Mouse (Mus musculus) left cerebral cortex, adult 18-20 months (tissue): ENCODE measurements around the gene Grcc10. TPM values are rescaled to one million over a fixed set of nuclear protein-coding genes. Genes with fewer than 3 reads are reported as not detected.
A peak's percentile ranks its signal among the peaks of the same experiment; 100 is the strongest.

ENCODE experiments used
- DNase-seq, 2 experiments: peaks; one replicate each; pipeline ENCODE4 v3.0.0; 2021 to 2022; ENCODE audit warnings: low spot score in 2 of 2, mixed read lengths in 1 of 2
- total RNA-seq, 2 experiments: library from RNA; stranded (reverse); gene quantifications; 2 replicates each; pipeline ENCODE4 v1.2.3; 2021

The Grcc10 gene
- total RNA-seq, 2 experiments from 2014 or later: 321 to 335 TPM

DNA sequence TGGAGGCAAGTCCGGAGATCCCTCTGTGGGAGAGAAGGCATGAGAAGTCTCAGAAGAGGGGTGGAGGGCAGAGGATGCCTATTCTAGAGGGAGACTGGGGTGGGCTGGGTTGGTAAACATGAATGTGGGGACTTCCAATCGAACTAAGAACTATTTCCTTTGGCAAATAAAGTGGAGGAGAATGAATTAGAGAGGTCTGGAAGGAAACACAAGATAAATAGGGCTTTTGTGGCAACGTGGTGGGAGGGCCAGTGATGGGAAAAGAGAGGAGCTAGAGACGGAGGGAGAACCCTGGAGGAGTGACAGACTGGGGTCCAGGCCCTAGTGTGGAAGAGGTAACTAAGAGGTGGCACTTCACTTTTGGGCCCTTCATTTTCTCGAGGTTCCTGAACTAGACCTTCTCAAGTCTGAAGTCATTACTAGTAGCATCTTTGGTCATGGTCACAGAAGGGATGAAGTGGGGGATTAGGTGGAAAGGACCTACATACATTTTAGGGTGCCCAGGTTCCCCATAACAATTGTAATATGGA, 16.2 kb upstream of the Grcc10 start:
- DNase-seq: no peak

DNA sequence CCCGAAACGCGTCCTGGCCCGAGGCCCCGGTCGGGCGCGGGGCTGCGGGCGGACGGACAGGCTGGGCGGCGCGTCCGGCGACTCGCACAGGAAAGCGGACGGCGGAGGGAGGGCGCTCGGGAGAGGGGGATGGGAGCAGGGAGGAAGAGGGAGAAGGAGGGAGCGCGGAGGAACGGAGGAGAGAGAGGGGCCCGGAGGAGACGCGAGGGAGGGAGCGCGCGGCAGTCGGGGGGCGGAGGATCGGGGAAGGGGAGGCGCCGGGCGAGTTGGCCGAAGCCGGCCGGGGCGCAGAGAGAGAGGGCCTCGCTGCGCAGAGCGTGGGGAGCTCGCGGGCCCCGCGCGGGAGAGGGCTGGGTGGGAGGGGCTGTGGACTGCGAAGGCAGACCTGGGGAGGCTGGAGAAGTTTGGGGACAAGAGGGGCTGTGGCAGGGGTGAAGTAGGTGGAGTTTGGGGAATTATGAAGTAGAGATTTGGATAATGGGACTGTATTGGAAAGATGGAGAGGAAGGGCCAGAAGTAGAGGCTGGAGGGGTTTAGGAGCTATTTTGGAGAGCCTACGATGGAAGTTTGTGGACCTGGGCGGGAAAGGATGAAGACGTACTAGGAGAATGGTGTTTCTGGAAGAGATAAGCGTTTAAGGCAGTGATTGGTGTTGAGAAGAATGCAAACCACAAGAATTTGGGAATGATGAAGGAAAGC, 15.6 kb upstream of the Grcc10 start:
- DNase-seq: peak; percentile 78 to 81

DNA sequence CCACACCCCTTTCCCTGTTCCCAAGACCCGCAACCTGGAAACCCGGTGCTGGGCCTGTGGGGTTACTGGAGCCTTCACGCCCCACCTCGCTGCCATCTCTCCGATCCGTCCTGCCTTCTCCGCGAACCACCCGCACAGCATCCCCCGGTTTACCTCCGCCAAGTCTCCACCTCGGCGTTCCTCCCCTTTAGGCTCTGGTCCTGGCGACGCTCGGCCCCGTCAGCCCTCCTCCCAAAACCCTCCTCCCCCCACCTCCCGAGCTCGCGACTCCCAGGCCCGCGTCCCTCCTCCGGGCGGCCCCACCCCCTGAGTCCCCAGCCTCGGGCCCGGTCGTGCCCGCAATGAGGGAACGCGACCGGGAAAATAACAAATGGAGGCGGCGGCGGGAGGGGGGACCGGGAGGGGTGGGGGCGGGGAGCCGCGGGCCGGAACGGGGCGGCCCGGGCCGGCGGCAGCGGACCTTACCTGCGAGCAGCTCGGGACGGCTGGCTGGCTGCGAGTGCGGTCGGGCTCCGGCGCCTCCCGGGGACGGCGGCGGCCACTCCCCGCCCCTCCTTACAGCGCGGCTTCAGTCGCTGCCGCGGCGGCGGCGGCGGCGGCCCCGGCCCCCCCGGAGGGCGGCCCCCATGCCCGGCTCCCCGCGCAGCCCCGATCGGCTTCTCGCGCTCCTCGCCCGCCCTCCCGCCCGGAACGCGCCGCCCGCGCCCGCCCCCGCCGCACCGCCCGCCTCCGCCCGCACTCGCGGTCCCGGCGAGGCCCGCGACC, 14.8 kb upstream of the Grcc10 start, which contains the start of the genes Gm45234 and Atn1:
Gene Gm45234, minus strand, starts transcription at position 191 of the 765 bp plus-strand sequence.
Gene Atn1, minus strand, starts transcription at position 694 of the 765 bp plus-strand sequence.
- peak; percentile 49 to 62 for DNase-seq

DNA sequence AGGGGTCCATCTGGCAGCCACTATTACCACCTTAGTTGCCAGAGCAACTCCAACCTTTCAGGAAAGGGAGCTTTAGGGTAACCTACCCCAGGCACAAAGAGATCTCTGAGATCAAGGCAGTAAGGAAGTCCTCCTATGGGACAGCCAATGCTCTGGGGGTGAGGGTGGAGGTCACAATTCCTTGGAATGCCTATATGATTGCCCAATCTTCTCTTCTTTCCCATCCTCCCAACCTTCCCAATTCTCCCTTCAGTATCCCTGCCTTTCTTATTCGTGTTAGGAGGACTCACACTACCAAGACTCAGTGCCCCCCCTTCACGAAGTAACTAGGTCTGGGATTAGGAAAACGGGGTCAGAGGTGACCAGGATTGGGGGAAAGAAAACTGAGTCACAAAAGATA, 14.1 kb upstream of the Grcc10 start:
- DNase-seq: no peak

DNA sequence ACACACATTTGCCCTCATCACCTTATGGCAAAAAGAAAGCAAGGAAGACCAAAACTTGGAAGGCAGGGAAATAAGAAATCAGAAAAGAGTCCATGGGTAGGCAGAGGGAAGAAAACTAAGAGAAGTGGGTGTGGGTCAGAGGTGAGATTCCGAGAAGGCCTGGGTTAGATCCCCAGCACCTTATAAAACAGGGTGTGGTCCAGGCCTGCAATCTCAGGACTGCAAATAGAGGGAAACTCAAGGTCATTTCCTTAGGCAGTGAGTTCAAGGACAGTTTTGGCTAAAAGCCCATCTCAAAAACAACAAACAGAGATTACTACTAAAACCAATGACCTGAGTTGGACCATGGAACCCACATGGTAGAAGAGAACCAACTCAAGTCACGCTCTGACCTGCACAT, 12.7 kb upstream of the Grcc10 start:
- DNase-seq: no peak

DNA sequence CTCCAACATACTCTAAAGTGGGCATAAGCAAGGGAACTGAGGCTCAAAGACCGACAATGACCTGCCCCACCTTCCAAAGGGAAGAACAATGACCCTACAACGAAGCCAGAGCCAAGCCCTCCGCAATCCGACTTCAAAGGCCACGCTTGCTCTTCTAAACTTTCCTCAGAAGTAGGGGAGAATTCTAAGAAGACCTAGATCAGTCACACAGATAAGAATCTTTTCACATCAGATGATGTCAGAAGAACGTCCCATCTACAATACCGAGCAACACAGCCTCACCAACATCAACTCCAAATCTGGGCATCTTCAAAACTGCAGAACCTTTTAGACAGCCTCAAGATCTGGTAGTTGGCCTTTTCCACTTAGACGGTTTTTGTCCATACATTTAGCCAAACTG, 9.2 kb upstream of the Grcc10 start:
- DNase-seq: no peak

DNA sequence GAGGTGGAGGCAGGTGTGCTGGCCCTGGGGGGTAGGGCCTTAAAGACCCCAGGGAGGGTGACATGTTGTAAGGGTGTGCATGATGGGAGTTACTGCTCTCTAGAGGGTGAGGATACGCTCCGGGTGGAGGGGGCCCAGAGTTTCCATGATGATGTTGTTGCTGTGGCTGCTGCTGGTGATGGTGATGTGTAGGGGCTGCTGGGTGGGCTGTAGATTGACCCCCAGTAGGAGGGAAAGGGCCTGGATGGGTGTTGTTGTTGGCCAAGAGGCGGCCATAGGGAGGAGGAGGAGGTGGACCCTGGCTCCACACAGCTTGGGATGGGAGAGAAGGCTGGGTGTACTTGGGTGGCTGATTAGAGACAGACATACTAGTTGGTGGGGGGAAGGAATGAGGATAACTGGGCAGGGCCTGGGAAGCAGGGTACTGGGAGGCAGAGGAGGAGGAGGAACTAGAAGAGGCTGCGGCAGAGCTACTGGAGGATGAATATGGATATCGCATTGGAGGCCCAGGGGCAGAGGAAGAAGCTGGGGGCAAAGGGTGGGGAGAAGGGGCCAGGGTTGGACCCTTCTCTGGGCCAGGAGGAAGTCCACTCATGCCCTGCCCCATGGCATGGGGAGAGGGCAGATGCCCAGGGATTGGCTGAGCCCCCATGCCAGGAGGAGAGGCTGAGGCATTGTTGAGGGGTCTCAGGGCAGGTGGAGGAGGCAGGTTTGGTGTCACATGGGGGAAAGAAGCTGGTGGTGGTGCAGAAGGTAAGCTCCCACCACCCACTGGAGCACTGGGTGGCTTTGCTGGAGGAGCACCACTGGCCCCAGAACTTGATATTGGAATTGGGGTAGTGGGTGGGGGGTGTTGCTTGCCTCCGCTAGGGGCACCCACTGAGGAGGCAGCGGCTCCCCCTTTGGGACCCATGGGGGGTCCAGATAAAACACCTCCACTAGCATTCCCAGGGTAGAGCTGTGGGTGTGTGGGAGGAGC, 5.8 kb upstream of the Grcc10 start:
- no peak for DNase-seq

DNA sequence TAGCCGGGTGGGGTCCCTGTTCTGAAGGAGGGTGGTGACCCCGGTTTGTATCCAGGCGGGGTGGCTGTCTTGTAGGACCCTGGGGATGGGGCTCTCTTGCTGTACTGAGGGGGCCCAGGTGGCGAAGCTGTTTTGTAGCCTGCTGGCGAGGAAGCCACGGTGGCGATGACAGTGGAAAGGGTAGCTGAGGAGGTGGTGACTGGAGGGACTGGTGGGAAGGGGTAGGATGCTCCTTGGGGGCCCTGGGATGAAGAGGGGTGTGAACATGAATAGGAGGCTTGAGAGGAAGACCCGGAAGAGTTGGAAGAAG, 5.1 kb upstream of the Grcc10 start:
- DNase-seq: no peak

DNA sequence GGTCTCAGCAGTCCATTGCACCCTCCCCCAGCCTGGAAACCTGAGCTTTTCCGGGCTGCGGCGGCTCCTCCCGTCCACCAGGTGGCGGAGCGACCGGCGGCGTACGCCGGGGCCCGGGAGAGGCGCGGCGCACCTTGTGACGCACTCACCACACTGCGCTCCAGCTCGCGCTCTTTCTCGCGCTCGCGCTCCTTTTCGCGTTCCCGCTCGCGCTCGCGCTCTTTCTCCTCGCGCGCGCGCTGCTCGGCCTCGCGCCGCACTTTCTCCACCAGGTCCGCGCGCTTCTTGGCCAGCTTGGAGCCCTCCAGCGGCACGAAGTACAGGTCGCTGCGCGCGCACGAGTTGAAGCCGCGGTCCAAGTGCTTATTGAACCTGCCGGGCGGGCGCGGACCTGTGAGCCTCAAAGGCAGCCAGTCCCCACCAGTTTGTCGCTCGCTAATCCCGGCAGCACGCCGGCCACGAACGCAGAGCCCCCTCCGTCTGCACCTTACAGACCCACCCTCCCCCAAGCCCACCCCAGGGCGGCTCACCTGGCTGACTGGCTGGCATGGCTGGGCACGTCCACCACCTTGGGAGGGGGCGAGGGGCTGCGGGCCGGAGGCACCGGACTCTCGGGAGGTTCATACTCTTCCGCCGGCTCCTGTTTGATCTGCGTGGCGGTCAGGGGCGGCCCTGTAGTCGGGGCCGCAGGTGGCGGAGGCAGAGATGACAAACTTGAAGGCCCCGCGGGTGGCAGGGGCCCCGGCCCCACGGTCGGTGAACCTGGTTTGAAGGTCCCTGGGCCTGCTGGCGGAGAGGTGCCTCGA, 4.5 kb upstream of the Grcc10 start:
- peak; percentile 92 to 95 for DNase-seq

DNA sequence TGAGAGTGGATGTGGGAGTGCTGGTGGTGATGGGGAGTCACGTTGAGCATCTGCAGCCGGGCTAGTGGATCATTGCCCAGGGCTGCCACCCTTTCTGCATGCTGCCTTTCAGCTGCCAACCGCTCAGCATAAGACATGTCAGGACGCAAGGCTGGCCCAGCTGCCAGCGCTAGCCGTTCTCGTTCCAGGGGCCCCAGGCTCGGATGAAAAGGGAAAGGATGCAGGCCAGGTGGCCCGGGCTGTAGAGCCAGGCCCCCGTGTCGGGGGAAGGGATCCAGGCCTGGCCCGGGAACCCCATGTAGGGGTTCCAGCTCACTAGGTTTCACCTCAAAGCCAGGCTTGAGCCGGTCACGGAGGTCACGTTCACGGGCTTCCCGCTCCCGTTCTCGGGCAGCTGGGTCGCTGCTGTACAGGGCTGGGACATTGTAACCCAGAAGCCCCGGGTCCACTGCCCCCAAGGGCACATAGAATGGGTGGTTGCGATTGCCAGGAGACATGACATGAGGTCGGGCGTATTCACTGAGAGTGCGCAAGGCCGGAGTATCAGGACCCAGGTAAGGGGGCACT, 3.7 kb upstream of the Grcc10 start:
- no peak for DNase-seq

DNA sequence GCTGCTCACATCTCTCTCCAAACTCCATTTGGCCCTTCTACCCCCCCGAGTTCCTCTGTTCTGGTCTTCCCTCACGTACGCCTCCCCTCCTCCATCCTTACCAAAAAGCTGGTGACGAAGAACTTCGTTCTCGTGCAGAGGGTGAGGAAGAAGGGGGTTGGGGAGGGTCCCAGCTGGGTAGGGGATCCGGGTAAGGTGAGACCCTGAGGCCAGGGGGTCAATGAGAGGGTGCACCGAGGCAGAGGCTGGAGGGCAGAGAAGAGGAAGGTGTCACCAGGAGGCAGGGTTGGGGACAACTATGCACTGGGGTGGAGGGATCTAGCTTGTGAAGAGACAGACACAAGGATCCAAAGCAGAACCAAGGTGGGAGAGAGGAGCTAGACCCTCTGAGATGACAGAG, 2.5 kb upstream of the Grcc10 start:
- DNase-seq: no peak

DNA sequence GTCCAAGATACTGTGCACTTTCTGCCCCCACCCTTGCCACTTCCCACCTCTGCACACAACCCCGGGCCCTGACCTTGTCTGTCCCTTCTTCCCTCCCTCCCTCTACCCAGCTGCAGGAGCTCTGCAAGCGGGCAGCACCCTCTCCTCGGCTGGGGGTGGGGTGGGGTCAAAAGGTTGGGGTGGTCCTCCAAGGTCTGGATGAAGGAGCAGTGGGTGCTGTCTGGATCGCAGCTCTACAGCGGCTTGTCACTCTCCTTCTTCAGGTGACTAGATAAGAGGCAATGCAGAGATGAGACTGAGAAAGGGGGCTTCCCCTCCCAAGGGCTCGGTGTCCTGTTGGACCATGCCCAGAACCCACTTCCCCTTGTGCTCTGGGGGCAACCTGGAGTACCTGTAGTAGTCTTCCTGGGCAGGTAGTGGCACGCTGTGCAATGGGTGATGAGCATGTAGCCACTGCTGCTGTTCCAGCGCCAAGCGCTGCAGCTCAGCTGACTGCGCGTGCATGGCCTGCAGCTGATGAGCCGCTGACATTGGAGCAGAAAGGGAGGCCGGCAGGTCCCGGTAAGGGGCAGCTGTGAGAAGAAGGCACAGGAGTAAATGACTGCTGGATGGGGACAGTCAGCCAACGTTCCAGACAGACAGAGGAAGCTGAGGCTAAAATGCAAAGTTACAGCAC, 1.8 kb upstream of the Grcc10 start:
- no peak for DNase-seq

DNA sequence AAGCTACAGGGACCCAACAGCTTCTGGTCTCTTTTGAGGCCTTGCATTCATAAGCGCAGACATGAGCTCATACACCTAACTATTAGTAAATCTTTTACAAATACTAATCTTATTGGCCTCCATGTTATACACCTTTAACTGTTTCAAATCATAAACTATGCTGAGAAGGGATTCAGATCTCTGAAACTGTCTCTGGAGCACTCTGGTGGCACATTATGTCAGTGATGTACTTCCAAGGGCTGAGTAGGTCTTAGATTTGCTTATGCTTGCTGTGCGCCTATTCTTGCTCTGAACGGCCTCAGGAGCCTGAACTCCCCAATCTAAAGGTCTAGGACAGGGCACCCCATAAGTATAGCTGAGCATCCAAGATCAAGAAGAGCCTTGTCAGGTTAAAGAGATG, 668 bp upstream of the Grcc10 start:
- DNase-seq: no peak

DNA sequence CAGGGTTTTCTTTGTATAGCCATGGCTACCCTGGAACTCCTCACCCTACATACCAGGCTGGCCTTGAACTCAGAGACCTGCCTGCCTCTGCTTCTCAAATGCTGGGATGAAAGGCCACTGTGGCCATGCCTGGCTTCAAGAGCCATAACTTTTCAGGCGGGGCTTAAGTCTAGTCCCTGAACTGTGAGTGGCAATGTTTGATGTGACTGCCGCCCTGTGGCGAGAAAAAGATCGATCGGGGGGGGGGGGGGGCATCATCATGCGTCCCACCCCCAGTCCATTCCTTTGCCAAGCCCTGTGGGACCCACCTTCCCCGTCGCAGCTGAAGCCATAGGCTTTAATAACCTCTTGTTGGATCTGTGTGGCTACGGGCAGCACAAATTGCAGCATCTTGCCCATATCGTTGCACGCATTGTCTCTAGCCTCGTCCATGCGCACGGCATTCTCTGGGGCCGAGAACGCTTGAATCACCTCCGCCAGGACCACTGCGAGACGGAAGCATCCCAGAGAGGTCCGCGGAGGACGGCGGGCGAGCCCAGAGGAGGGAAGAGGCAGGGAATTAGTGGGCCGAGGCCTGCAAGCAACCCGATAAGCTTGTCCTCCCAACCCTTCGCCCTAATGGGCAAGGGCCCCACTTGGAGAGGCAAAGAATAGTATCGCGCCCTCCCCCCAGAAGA, 825 bp downstream of the Grcc10 start:
- DNase-seq: peak; percentile 46 to 62

DNA sequence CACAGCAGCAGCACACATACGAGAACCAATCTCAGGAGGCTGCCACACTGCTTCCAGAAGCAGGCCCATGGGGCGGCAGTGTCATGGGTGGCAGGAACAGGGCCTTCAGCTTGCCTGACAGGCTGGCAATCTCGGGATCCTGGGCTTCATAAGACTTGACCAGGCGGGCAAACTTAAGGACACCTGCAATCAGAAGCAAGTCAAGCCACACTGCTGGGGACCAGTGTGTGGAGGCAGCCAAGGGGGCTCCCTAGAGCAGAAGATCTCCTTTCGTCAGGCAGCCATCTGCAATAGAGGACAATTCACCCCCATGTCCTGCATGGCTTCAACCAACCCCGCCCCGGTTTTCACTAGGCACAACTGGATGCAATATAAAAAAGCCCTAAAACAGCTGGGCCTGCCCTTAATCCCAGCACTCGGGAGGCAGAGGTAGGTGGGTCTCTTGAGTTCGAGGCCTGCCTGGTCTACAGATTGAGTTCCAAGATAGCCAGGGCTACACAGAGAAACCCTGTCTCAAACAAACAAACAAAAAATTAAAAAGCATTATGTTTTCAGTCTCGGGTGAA, 1.9 kb downstream of the Grcc10 start:
- no peak for DNase-seq

DNA sequence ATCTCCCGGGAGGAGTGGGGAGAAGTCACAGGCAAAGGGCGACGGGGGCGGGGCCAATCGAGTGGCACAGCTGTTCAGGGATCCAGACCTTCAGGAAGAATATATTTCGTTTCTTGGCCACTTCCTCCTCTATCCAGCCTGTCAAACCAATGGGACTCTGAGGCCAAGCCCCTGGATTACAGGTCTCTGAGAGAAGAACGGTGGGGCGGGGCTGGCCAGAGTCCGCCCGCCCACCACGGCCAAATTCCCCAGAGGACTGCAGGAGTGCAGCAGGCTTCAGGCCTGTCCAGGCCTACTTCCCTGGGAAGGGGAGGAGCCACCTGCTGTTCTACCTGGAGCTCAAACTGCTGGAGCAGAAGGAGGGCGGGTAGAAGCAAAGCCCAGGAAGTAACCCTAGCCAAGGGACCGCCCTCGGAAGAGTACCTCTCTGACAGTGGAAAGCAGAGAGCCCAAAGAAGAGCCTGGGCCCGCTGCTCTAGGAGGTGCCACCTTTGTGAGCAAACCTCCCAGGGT, 2.6 kb downstream of the Grcc10 start, which contains the start of gene Ptpn6:
Gene Ptpn6, minus strand, starts transcription at position 204 of the 513 bp plus-strand sequence.
- no peak for DNase-seq

DNA sequence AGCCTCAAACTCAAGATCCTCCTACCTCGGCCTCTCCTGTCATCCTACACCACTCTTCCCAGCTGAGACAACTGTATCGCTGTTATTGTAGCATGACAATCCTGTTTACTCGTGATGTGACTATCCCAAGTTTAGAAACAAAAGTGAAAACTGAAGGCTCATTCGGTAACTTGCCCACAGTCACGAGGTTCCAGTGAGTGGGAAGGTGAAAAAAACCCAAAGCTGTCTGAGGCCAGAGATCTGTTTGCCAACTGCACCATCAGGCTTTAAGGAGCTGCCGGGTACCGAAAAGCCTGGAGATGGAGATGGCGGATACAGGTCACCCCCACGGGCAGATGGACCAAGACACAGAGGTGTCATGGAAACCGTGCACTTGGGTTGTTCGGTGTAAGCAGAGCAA, 4.1 kb downstream of the Grcc10 start:
- peak; percentile 43 to 58 for DNase-seq

DNA sequence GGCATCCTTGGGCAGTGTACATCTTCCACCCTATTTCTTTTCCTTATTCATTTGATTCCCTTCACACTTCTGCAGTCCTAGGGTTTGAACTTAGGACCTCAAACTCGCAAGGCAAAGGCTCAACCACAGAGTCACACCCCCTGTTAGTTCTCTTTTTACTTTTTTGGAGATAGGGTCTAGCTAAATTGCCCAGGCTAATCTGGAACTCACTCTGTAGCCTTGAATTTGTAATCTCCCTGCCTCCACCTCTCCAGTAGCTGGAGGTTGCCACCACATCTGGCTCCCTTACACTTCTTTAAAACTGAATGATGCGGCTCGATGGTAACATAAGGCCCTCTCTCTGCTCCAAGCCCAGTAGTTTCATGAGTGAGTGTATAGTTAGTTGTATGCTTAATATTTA, 6.8 kb downstream of the Grcc10 start:
- no peak for DNase-seq
